Mouse (Mus musculus): Measurements from ENCODE around the gene Xrn1. TPM values are rescaled to one million over a fixed set of nuclear protein-coding genes. Genes with fewer than 3 reads are reported as not detected.

Gene Xrn1
- 22.5 TPM for polyA plus RNA-seq (2014; fragmentation: Illumina TruSeq; extraction: RNeasy Lipid Tissue Mini Kit (QIAGEN cat#74804); ENCODE audit: low read depth, low replicate concordance)

DNA sequence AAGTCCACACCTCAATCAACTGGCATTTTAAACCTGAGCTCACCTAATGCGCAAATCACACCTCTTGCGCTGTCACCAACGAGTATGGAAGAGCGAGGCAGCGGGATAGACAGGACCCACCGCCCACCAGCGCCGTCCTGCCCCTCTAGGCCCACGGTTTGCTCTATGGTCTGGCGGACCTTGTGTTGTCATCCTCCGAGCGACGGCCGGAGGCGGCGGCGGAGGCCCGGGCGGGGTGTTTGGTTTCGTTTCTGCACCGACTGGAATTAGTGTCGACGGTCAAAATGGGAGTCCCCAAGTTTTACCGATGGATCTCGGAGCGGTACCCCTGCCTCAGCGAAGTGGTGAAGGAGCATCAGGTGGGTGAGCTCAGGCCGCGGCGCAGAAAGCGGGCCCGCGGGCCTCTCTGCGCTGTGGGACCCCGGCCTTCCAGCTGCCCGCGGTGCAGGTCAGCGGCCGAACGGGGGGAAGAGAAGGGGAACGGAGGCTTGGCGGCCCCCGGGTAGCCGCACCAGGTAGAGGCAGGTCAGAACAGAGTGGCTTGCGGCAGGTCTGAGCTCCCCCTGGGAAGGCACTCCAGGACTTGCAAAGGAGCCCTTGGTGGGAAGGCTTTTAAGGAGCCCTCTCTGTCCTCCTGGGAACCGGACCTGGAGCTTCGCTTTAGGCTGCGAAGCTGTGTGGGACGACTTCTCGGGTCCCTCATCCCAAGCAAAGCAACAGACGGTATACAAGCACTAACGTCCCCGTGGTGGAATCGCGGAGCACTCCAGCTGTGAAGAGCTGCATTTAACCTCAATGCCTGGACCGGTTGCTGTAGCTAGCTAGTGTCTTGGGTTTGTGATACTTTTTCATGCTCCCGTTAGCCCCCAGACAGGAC, at the start of gene Xrn1:
Gene Xrn1 (plus strand): TSS at position 176 of the 877 bp plus-strand sequence.

Other genes with a start within 250 kb of the Xrn1 start
- gene Trpc1, start 204.4 kb upstream of the Xrn1 start, polyA plus RNA-seq (2014; fragmentation: Illumina TruSeq; extraction: RNeasy Lipid Tissue Mini Kit (QIAGEN cat#74804); ENCODE audit: low read depth, low replicate concordance) = 11.2 TPM
- 3.6 TPM for gene Pls1, start 109.4 kb upstream of the Xrn1 start, polyA plus RNA-seq (2014; fragmentation: Illumina TruSeq; extraction: RNeasy Lipid Tissue Mini Kit (QIAGEN cat#74804); ENCODE audit: low read depth, low replicate concordance)
- gene Atr, start 97.2 kb upstream of the Xrn1 start, polyA plus RNA-seq (2014; fragmentation: Illumina TruSeq; extraction: RNeasy Lipid Tissue Mini Kit (QIAGEN cat#74804); ENCODE audit: low read depth, low replicate concordance) = 245 TPM
- 7.1 TPM for gene Gk5, start 164.6 kb downstream of the Xrn1 start, polyA plus RNA-seq (2014; fragmentation: Illumina TruSeq; extraction: RNeasy Lipid Tissue Mini Kit (QIAGEN cat#74804); ENCODE audit: low read depth, low replicate concordance)
- gene Tfdp2, start 241.5 kb downstream of the Xrn1 start, polyA plus RNA-seq (2014; fragmentation: Illumina TruSeq; extraction: RNeasy Lipid Tissue Mini Kit (QIAGEN cat#74804); ENCODE audit: low read depth, low replicate concordance) = 42.7 TPM

All from testis, adult 10 weeks (tissue).